Mouse (Mus musculus): ENCODE data around the gene Tomm22.

DNA sequence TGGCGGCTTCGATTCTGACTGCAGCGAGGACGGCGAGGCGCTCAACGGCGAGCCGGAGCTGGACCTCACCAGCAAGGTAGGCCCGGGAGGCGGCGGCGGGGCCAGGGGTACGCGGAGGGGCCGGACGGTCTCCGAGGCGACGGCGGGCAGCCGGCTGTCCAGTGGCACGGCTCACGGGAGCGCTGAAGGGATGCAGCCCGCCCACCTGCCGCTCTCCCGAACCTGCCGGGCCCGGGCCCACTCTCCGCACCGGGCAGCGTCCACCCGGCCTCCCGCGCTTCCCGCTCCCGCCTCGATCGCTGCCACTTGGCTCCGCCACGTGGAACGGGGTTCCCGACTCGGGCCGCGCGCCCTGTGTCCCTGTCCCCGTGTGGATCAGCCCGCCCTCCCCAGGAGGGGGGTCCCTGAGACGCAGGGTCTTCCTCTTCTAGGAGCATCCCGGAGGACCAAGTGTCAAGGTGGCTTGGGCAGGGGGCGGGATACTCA is 20.4 kb downstream of the Tomm22 start:
- no peak; the same call in 1 of the 2 replicates for TF ChIP-seq POLR2A (IDR thresholded peaks at IDR 0.05; ENCODE audit: control insufficient read depth, low read depth, low read length)
- TF ChIP-seq CTCF (IDR thresholded peaks at IDR 0.05; ENCODE audit: control insufficient read depth, insufficient read depth, insufficient replicate concordance, low read depth, low read length), result no peak
